Mouse (Mus musculus) layer of hippocampus, adult 18-20 months (tissue): ENCODE results near the gene BC051019. TPM values are rescaled to one million over a fixed set of nuclear protein-coding genes. Genes with fewer than 3 reads are reported as not detected.
A peak's percentile ranks its signal among the peaks of the same experiment; 100 is the strongest.

ENCODE experiments used
- DNase-seq, 2 experiments: peaks; one replicate each; pipeline ENCODE4 v3.0.0; 2022; ENCODE audit warnings: low spot score in 2 of 2
- total RNA-seq, 2 experiments: library from RNA; stranded (reverse); gene quantifications; 2 replicates each; pipeline ENCODE4 v1.2.3; 2021

The BC051019 gene
- total RNA-seq, 2 experiments from 2014 or later, result 0.15 to 0.20 TPM

DNA sequence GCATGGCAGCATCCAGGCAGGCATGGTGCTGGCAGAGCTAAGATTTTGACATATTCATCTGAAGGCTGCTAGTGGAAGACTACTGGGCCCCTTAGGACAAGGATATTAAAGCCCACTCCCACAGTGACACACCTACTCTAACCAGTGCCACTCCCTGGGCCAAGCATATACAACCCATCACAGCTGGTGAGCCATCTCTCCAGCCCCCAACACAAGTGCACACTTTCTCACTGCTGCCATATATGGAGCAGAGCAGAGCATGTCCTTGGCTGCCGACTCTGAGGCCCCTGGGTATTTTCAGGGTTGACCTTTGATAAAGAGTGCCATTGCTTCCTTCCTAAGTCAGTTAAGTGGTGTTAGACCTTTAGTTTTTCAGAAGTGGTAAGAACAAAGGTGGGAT, 13.6 kb downstream of the BC051019 start:
- DNase-seq, result no peak

DNA sequence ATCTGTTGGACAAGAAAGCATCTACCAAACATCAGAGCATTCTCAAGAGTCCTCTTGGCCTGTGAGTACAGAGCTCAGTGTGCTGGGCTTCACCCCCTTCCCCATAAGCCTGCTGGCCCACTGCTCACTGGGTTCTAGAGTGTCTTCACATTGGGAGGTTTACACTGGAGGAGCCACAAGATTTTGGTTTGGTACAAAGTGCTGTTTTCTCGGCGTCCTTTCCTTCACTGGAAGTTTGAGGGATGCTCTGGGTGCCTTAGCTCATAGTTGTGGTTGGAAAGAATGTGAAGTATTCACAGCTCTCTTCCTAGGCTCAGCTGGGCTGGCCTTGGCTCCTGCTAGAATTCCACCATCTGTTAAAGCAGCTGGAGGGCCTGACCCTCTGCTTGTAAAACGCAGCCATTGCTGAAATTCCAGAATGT, 14.7 kb downstream of the BC051019 start:
- DNase-seq, result no peak

DNA sequence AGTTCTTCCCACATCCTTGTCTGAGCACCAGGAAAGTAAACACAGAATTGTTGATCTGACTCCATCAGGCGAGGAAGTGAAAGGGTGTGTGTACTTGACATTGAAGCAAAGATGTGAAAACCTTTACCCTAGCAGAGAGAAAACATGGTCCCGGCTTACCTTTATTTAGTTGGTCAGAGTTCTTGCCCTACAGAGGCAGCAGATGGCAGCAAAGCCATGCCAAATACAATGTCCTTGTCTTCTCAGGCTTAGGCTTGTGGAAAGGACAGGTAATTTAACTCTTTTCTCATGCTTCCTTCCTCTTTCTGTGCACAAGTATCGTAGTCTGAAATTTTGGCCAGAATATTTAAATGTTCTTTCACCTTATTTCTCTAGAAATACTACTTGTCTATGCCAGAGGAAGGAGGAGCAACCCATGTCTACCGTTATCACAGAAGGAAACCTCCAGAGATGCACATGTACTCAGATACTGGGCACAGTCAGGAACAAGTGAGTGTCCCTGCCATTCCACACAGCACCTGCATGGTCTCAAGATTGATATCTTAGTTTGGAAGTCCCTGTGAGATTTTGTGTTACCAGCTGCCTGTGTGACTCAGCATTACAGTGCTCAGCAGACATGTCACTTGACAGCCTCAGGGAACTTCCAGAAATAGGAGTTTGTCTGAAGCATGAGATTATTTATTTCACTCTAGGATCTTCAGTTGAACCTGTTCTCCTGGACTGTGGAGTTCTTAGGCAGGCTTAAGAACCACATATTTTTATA, 16.4 kb downstream of the BC051019 start:
- DNase-seq, result peak in 1 of 2 experiments; percentile 46

DNA sequence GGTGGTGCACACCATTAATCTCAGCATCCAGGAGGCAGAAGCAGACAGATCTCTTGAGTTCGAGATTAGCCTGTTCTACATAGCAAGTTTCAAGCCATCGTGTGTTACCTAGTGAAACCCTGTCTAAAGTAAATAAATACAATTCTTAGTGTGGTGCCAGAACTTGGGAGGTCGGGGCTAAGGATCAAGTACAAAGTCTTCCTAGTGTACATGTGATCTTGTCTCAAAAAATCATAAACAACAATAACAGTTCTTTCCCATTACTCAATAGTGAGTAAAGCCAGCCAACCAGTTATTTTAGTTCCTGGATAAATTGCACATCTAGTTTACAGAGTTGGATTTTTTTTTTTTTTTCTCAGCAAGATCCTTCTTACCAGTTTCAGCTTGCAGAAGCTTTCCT, 19.2 kb downstream of the BC051019 start:
- DNase-seq, result no peak

DNA sequence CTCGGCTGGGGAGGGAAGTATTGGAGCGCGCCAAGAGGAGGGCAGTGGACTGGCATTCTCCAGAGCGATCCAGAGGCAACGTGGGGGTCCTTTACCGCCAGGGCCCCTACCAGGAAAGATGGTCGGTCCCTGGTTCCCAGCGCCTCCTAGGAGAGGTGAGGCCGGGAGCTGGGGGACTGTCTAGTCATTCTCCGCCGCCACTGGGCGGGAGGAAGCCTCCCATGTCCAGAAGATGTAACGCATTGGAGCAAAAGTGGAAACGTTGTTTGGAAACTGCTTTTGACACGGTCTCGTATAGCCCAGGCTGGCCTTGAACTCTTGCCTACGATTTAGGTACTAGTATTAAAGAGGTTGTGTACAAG, 19.7 kb downstream of the BC051019 start:
- DNase-seq, result no peak

DNA sequence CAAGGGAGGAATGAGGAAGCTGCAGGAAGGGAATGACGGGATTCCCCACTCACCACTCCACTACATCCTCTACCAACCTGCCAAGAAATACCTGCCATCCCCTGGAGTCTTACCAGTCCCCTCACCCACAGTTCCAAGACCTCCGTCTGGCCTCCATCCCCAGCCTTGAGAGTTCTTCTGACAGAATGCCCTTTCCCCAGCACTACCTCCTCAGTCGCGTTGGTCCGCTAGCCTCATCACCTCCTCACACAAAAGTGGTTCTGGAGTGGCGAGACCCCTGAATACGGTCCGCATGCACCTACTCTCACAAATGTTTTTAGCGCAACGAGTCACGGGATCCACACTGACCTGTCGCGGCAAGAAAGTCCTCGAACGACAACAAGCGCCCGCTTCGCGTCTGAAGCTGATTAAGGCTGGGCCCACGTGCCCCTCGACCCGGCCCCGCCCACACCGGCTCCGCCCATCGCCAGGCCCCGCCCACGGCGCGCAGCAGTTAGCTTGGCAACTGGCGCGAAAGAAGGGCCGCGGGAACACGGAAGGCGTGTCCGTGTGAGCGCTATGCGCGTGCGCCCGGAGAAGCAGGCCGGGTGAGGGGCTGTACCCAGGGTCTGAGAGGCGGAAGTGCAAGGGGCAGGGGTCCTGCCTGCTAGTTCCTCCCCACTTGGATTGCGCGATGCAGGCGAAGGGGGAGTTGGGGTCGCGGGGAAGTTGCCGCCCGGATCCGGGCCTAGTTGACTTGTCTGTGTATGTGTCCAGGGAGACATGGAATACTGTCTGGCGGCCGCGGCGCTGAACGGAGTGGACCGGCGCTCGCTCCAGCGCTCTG, 20.2 kb downstream of the BC051019 start, which contains the start of the genes St5 and Akip1:
Gene St5 (minus strand): TSS at position 416 of the 826 bp plus-strand sequence.
Gene Akip1 (plus strand): TSS at position 501 of the 826 bp plus-strand sequence.
- peak; percentile 86 to 94 for DNase-seq

DNA sequence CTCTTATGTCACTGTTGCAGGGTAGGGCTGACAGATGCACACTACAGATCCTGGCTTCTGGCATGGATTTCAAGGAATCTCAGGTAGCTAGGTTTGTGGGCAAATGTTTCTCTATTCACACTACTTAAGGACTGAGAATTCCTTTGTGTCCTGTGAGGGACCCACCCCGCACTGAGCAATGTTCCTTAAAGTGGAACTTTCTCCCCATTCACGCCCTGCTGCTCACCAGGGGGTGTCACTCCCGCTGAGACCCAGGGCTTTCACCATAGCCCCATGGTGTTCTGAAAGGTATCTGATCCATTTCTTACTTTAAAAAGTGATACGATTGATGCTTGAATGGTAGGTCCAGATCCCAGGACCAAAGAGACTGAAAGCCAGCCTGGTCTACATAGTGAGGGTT, 20.9 kb downstream of the BC051019 start:
- DNase-seq, result no peak

DNA sequence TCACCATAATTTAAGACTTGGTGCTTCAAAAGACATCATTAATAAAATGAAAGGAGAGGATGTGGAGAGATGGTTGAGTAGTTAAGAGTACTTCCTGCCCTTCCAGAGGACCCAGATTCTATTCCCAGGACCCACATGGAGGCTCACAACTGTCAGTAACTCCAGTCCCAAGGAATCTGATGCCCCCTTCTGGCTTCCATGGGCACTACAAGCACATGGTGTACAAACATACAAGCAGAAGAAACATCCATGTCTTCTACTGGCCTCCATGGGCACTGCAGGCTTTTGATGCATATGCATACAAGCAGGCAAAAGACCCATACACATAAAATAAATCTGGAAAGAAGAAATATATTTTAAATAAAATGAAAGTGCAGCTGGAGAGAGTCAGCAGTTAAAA, 23.4 kb downstream of the BC051019 start:
- DNase-seq, result no peak

DNA sequence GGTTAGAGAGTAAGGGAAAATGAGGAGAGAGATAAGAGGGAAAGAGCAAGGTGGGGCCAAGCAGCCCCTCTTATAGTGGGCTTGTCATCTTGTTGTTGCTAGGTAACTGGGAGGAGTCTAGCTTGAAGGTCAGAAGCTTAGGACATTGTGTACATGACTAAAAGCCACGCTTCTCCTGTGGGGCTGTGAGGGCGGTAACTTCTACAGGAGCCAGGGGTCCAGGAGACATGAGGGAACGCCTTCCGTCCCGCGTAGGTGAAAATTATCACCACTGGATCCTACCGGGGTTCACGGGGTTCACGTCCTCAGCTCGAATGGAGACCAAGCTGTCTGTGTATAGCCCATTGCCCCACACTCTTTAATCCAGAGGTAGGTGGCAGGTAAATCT, 28.3 kb downstream of the BC051019 start:
- DNase-seq, result no peak

DNA sequence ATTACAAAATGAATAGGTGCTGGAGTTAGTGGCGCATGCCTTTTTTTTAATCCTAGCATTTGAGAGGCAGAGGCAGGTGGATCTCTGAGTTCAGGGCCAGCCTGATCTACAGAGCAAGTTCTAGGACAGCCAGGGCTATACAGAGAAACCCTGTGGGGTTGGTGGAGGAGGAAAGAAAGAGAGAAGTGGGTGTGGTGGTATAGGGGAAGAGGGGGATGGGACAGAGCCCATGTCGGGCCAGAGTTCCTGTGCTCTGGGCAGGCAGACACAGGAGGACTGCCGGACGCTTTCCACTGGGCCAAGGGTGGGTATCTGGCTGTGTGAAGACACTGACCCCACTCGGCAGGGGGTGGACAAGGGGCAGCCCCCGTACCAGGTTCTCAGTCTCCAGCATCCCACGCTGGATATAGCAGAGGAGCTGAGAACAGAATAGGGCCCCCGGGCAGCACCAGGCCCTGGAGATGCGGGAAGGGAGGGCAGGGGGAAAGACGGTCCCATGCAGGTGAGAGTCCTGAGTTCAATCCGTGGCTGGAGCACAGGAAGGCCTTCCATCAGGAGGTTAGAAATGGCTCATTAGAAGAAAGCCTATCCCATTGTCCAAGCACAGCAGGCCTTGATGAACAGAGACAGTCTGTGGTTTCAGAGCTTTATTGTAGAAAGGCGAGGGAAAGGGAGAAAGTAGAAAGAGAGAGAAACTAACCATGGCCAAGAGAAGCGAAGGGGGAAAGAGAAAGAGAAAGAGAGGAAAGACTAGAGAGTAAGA, 28.9 kb downstream of the BC051019 start:
- no peak for DNase-seq

DNA sequence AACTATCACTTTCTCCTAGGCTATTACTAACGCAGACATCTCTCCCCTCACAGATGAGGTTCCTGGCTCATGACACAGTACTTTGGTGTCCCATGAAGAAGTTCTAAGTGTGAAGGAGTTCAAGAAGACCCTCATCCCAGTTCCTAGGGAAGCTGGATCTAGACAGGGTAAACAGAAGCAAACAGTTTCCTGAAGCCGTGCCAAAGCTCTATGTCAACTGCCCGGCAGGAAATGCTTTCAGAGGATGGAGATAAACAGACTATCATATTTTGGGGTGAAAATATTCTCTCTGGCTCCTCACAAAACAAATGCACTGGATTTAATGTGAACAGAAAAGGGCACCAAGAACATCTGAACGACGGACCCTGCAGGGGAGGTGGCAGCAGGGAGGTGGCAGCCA, 32.7 kb downstream of the BC051019 start:
- DNase-seq, result no peak

DNA sequence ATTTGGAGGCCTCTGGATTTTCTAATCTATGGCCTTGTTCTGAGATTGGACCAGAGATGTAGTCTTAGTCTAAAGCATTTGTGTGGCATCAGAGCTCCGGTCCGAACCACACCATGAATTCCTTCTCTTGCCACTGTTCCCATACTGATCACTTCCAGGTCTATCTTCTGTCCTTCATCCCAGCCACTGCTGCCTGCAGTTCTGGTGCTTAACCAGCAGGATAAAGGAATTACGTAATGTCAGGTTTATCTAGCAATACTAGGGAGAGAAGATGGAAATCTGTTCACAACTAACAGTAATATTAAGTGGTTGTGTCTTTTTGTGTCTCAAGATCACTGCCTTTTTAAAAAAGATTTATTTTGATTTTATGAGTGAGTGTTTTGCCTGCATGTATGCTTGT, 33.5 kb downstream of the BC051019 start:
- no peak for DNase-seq

DNA sequence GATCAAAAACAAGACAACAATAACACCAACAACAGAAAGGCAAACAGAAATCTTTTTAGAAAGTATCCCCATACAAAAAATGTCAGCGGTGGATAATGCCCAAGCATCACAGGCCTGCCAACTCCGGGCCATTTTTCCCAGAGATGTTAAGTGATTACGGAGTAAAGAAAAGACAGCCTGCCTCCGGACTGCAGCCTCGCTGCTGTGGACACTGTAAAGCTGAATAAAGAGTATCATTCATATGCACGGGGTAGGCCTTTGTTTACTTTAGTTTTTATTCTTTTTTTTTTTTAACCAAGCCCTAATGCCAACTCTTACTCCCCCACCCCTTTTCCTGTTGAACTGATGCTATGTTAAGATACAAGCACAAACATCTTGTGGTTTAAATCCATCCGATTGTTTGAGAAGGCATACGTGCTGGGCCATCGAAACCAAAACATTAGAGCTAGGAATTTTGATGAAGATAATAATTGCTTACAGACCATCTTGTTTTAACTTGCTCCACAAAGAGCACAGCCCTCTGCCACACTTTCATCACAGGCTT, 37.0 kb downstream of the BC051019 start:
- no peak for DNase-seq

DNA sequence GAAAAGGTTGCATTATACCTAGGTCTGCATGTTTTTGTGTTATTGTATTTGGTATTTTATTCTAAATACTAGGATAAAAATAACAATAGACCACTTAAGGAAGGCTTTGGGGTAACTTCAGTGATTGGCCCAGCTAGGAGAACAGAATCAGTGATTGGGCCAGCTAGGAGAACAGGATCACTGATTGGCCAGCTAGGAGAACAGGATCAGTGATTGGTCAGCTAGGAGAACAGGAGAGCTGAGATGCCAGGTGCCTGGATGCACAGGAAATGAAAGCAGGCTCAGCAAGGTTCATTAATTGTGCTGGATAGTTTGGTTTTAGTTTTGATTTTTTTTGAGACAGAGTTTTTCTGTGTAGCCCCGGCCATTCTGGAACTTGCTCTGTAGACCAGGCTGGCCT, 42.8 kb downstream of the BC051019 start:
- DNase-seq, result no peak

DNA sequence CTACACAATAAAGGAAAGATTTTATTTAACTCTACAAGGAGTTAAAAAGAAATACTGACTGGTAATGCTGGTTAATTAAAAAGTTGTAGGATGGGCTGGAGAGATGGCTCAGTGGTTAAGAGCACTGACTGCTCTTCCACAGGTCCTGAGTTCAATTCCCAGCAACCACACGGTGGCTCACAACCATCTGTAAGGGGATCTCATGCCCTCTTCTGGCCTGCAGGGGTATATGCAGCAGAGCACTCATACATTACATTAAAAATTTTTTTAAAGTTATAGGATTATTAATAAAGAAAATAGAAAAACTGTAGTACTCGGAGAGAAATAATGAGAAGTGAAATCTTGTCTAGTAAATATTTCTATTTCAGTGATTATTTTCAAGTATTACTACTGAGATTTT, 43.4 kb downstream of the BC051019 start:
- no peak for DNase-seq

DNA sequence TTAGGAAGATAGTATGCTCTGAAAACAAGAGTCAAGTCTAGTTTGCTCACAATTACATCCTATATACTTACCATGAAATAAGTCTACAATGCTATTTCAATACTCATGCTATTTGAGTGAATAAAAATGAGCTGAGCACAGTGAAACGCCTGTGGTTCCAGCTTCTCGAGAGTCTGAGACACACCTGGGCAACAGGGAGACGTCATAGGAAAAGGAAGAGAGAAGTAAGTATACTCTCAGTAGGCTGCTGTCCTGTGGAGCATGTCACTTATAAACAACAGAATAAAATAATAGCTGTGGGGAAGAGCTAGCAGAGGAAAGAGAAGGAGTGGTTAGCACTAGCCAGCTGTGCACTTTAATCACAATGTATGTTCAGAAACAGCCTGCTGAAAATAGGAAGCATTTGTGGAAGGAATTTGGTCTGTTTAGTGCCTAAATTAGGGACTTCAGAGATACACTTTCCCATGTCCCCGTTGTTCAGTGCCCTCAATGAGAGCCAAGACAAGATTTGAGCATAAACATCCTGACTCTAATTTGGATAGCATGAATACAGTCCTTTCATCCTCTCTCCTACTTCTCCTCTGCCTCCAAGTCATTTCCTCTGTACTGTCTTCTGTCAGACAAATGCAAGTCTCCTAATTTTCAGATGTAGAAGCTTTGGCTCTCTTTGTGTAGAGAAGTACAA, 48.6 kb downstream of the BC051019 start:
- no peak for DNase-seq

DNA sequence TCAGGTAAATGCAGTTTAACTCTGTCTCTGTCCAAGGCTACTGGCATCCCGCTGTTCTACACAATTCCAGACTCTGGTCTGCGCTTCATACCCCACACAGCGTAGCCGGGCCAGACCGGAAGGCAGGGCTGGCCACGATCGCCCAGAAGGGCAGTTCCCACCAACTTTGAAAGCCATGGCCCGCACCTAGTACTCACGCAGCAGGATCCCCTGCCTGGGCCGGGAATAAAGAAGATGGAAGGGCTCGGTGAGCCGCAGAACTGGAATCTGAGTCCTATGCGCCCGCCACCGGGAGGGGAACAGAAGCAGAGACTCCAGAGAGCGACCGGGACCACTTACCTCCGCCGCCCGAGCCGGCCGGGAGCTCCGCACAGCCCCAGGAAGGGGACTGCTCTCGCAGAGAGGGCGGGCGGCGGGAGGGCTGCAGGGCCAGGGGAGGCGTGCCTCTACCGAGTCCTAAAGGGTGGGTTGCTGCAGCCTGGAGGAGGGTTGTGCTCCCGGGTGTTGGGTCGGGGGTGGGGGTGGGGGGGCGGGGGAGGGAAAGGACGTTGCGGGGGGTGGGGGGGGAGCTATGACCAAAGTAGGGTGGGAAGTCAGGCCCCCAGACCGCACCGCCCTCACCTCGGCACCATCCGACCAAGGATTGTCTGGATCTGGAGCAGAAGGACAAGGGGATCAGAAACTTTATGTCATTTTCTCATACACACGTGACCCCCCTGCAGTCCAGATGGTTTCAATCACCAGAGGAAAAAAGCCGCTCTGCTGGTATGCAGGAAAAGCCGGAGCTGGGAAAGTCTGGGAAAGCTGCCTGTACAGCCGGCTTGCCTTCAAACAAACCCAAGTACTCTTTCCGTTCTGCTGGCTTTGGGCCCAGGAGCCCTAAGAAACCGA, 51.8 kb downstream of the BC051019 start:
- DNase-seq, result peak; percentile 69 to 82

DNA sequence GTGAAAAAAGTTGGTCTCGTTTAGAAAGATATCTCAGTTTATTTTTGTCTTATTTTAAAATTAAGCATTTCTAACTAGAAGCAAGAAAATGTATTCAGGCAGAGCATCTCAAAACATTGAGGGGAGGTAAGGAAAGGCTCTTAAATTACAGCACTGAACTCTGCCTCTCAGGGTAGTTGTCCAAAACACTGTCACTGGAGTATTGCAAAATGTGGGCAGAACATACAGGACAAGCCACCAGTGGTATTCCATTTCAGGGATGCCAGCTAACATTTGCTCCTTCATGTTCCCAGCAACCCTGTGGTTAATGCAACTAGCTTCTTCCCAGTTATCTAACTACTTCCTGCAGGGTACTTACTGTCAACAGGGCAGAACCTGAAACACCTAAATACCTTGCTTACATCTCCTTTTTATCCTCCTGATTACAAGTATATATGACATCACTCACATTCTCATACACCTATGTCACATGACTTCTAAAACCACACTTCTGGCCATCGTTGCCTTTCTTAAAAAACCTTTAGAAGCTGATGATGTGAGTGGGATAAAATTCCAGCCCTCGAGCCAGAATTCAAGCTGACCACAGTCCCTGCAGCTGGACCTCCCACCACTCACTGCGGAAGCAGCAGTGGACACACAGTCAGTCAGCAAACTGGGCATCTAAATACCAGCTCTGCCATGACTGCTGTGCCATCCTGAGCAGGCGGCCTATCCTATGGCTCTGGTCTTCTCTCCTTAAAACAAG, 54.1 kb downstream of the BC051019 start:
- no peak for DNase-seq

DNA sequence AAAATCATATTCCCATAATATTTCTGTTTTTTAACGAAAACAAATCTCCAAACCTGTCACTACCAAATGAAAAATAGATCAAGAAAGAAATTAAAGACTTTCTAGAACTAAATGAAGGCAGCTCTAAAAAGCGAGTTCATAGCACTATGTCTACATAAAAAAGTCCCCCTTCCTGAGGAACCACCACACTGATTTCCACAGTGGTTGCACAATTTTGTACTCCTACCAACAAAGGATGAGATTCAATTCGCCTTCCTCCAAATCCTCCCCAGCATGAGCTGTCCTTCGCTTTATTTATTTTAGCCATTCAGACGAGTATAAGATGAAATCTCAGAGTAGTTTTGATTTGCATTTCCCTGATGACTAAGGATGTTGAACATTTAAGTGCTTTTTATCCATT, 57.0 kb downstream of the BC051019 start:
- no peak for DNase-seq
